Mouse (Mus musculus) macrophage (primary cell): ENCODE results near the gene Kansl1. TPM values are rescaled to one million over a fixed set of nuclear protein-coding genes. Genes with fewer than 3 reads are reported as not detected.

Experiments
- H3K27ac ChIP-seq: fragments of 350-480 bp; formaldehyde crosslinking; 2 replicates; pipeline ENCODE4 v1.9.0; 2021
- H3K36me3 ChIP-seq: fragments of 350-480 bp; formaldehyde crosslinking; 2 replicates; pipeline ENCODE4 v1.9.0; 2021; ENCODE audit errors: inconsistent target
- H3K4me3 ChIP-seq: fragments of 350-480 bp; formaldehyde crosslinking; 2 replicates; pipeline ENCODE4 v1.9.0; 2021; ENCODE audit errors: inconsistent target
- H3K79me2 ChIP-seq: fragments of 350-480 bp; formaldehyde crosslinking; 2 replicates; pipeline ENCODE4 v1.9.0; 2021; ENCODE audit errors: inconsistent target
- WGBS: methylation state at CpG from one replicate; pipeline ENCODE4 v1.1.7; 2026; ENCODE audit warnings: inconsistent platforms; ENCODE audit not compliant: missing documents; 5-methylcytosine and 5-hydroxymethylcytosine counted together
- polyA plus RNA-seq: library from polyadenylated mRNA; stranded (reverse); fragments of 250-400 nt; gene quantifications from 3 replicates; pipeline ENCODE4 v1.2.4, GENCODE M21; 2018; ENCODE audit warnings: inconsistent platforms

Kansl1 gene
- polyA plus RNA-seq, 1 experiment from 2014 or later, result 39.2 TPM

DNA sequence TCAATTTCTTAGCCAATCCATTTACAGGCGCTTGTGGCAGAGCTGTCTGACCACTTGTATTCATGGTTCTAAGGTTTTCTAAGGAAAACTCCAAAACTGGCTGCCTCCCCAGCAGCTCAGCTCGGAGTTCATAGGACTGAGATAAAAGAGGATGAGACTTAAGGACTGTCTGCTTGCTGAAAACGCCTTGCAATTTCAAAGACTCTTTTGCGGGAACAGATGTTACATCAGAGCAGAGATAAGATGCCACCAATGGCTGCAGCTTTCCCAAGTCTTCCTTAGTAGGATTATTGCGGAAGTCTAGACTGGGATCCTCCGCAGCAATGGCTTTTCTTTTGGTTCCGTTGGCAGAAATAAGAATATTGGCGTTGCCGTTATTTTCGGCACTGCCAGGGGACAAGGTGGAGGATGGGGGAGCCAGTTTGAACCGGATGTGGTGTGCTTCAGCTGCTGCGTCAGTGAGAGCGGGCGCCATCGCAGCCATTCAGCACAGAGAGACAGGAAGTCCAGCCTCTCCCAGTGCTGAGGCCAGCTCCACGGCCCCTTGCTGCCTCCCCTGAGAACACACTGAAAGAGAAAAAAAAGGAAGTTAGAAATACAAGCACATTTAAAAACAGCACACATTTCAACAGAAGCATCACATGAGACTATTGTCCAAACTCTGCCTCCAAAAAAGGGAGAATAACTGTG, 43.8 kb downstream of the Kansl1 start:
- peaks cover 93% of the 10 kb centered on the region for H3K79me2 ChIP-seq
- WGBS, result 20% methylated on average over 16 of the region's 16 CpGs
- peaks cover 13% of the 10 kb centered on the region for H3K36me3 ChIP-seq
- H3K27ac ChIP-seq, result peak overlapping the region; percentile 97
- no peak overlapping the region for H3K4me3 ChIP-seq

DNA sequence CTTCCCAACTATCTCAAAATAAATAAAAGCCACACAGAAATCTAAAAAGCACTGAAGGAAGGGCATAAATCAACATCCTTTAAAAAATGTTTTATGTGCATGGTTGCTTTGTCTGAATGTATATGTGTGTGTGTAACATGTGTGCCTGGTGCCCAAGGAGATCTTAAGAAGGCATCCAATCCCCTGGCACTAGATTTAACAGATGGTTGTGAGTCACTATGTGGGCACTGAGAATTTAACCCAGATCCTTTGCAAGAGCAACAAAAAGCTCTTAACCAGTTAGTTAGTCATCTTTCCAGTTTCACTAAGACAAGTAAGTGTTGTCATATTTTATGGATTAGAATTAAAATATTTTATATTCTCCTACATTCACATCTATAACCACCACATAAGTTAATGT, 56.4 kb downstream of the Kansl1 start:
- Histone ChIP-seq H3K36me3 (0 out of 2 replicates have a peak, but pooled peaks cover 7% of the 10 kb centered on the region), H3K4me3 (no peak overlapping the region)

DNA sequence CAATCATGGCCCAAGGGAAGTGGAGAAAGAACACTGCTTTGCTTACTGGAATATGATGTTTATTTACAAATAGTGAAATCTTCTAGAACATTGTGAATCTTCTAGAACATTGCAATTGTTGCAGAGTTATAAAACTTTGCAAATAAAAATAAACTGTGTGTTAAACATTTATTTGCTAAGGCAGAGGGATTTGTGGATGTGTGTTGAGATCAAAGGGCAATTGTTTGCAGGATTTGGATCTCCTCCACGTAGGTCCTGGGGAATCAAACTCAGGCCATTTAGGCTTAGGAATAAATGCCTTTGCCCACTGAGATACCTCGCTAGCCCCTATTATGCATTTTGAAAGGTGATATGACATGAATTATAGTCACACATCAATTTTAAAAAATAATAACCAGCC, 61.3 kb downstream of the Kansl1 start:
- Histone ChIP-seq H3K4me3 (no peak overlapping the region), H3K36me3 (peaks cover 16% of the 10 kb centered on the region), H3K27ac (no peak overlapping the region), H3K79me2 (peaks cover 100% of the 10 kb centered on the region)
- 92% methylated on average over 2 of the region's 2 CpGs for WGBS

More for the DNA sequence above, 56.4 kb downstream of the Kansl1 start:
- Histone ChIP-seq H3K79me2 (peaks cover 99% of the 10 kb centered on the region), H3K27ac (no peak overlapping the region)

DNA sequence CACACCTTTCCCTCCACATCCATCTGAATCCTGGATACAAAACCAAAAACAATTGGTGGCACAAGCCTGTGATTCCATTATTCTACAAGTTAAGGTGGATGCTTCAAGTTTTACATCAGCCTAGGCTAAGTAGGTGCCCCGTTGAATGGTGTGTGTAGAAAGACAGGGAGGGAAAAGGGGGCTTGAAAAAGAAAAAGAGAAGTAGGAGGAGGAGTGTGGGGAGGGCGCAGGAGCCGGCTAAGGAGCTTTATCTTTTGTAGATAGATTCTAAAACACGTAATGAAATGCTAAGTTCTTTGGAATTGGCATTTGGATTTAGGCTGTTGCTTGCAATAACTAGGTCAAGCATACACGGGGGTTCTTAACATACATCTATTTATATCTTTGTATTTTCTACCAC, 67.7 kb downstream of the Kansl1 start:
- peaks cover 100% of the 10 kb centered on the region for H3K79me2 ChIP-seq
- H3K36me3 ChIP-seq, result peaks cover 16% of the 10 kb centered on the region
- H3K4me3 ChIP-seq, result no peak overlapping the region
- 60% methylated on average over 5 of the region's 5 CpGs for WGBS
- no peak overlapping the region for H3K27ac ChIP-seq

DNA sequence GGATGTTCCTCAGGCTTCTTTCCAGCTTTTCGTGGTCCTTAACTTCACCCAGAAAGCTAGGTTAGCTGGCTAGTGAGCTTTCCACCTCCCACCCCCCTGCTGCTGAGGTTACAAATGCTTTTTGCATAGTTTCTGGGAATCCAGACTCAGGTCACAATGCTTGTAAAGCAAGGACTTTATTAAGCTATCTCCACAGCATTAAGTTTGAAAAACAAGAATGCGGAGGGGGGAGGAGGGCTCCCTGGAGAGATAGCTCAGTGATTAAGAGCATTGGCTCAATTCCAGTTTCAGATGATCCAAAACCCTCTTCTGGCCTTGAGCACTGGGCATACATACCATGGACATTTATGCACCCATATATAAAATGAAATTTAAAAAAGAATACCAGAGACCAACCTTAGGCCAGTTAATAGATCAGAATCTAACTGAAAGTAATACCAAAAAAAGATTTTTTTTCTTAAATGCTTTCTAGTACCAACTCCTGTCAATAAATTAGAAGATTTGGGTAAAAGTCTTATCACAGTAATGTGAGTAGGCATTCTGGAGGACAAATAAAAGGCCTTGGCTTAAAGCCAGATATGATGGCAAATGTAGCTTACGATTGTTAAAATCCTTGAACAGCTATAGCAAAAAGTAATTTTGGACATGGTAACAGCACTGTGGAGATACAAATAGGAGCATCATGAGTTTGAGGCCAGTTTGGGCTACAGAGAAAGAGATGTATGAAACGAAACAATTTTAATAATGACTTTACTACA, 69.0 kb downstream of the Kansl1 start:
- 92% methylated on average over 4 of the region's 4 CpGs for WGBS
- H3K27ac ChIP-seq, result no peak overlapping the region
- H3K36me3 ChIP-seq, result peaks cover 16% of the 10 kb centered on the region
- H3K79me2 ChIP-seq, result peaks cover 100% of the 10 kb centered on the region
- H3K4me3 ChIP-seq, result no peak overlapping the region

DNA sequence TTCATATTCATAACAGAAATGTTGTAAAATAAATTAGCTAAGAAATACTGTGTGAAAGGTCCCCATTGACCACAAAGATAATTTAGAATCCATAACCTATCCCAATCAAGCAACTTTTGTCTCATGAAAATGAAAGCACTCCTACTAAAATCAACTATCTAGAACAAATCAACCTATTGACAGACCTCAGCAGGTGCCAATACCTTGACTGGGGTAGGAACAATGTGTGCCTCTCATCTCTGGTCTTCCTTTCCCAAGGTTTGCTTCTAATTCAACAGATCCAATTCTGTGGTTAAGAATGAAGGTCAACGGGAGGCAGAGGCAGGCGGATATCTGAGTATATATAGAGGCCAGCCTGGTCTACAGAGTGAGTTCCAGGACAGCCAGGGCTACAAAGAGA, 73.0 kb downstream of the Kansl1 start:
- Histone ChIP-seq H3K79me2 (peaks cover 100% of the 10 kb centered on the region), H3K27ac (no peak overlapping the region), H3K4me3 (no peak overlapping the region), H3K36me3 (no peaks in the 10 kb centered on the region; the same call in 1 of the 2 replicates)
- no CpG with 5 or more reads among the region's 2 CpGs for WGBS

DNA sequence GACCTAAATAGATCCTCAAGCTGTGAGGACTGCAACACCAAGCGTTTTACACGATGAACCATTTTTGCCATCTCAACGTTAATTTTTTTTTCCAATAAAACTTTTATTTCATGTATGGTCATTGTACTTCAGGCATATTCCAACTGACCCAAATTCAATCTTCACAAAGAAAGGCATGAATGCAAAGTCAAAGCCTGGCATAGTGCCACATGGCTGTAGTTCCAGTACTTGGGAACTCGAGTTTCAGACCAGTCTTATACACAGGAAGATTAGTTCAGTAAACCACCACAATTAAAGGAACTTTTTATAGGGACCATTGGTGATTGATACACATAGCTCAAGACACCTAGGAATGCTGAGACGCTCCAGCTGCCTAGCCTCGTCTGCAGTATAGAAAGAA, 75.5 kb downstream of the Kansl1 start:
- H3K79me2 ChIP-seq, result peaks cover 100% of the 10 kb centered on the region
- H3K36me3 ChIP-seq, result no peaks in the 10 kb centered on the region; the same call in 1 of the 2 replicates
- WGBS, result 81% methylated on average over 6 of the region's 6 CpGs
- H3K27ac ChIP-seq, result no peak overlapping the region
- no peak overlapping the region for H3K4me3 ChIP-seq

DNA sequence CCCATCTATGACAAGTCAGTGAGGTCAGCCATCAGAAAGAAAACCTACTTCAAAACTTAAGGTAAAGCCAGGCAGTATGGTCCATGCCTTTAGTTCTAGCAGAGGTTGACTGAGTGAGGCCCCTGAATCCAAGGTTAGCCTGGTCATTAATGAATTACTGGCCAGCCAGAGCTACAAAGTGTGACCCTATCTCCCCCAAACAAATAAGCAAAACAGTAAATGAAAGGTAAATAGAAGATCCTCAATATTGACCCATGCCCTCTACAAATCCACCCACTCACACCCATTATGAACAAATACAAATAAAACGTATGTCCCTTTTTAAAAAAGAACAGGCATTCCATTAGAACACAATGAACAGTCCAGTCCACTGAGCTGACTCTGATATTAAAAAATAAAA, 76.5 kb downstream of the Kansl1 start:
- no peaks in the 10 kb centered on the region; the same call in 1 of the 2 replicates for H3K36me3 ChIP-seq
- H3K4me3 ChIP-seq, result no peak overlapping the region
- H3K79me2 ChIP-seq, result peaks cover 100% of the 10 kb centered on the region
- H3K27ac ChIP-seq, result no peak overlapping the region
- WGBS, result 100% methylated on average over 1 of the region's 1 CpGs

DNA sequence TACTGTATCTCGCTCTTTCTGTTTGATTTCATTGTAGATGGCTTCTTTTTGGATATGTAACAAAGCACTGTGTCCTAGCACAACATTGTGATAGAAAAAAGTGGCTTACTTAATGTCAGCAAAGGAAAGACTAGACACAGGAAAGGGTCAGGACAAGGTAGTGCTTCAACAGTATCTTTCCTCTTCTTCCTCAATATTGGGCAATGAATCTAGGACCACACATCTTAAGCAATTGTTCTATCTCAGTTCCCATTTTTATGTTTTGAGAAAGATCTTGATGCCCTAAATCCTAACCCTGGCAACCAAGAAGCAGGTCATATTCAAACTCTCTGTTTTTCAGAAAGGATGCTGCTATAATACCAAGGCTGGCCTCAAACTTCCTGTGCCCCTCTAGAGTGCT, 81.4 kb downstream of the Kansl1 start:
- WGBS, result 67% methylated on average over 1 of the region's 1 CpGs
- H3K36me3 ChIP-seq, result no peaks in the 10 kb centered on the region
- peaks cover 100% of the 10 kb centered on the region for H3K79me2 ChIP-seq
- peak overlapping the region; percentile 32 for H3K27ac ChIP-seq
- no peak overlapping the region for H3K4me3 ChIP-seq

DNA sequence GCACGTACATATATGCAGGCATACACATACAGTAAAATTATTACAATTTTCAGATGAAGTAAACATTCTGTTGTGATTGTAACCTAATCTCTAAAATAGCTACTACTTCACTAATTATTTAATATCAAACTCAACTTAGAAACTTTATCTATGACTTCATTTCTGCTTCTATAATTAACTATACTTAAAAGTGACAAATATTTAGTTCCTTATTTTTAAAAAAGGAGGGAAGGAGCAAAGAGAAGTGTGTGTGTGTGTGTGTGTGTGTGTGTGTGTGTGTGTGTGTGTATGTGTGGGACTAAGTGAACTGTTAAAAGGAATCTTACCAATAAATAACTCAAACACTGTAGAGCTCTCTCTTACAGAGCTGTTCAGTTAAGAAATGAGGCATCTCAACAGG, 82.1 kb downstream of the Kansl1 start:
- Histone ChIP-seq H3K27ac (no peak overlapping the region), H3K79me2 (peaks cover 100% of the 10 kb centered on the region), H3K4me3 (no peak overlapping the region), H3K36me3 (no peaks in the 10 kb centered on the region)
- 88% methylated on average over 1 of the region's 1 CpGs for WGBS

DNA sequence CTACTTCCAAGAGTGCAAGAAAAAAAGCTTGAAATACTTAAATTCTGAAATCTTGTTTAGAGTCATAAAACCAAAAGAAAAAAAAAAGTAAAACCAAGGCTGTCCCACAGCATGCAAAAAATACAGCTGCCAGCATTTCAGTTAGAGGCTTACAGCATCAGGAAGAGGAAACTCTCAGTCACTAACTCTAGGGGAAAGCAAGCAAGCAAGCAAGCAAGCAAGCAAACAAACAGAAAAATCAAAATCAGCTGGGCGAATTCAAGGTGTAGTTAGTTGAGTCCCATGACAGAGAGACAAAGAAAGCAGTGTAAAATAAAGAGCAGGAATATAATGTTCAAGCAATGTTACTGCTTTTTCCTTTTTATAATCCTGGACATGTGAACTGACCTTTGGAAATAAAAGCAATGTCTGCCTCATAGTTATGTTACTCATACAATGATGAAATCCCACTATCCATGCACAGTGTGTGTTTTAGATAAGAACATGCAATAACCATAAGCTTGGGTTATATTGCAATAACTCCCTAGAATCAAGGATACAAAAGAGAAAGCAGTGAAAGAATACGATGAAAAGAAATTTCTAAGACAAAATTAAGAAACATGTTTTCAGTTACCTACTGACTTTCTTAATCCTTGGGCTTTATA, 85.4 kb downstream of the Kansl1 start:
- 0 out of 2 replicates have a peak overlapping the region, but pooled peaks have one; percentile 4 for H3K27ac ChIP-seq
- WGBS, result 32% methylated on average over 2 of the region's 2 CpGs
- H3K36me3 ChIP-seq, result no peaks in the 10 kb centered on the region
- no peak overlapping the region for H3K4me3 ChIP-seq
- H3K79me2 ChIP-seq, result peaks cover 100% of the 10 kb centered on the region

DNA sequence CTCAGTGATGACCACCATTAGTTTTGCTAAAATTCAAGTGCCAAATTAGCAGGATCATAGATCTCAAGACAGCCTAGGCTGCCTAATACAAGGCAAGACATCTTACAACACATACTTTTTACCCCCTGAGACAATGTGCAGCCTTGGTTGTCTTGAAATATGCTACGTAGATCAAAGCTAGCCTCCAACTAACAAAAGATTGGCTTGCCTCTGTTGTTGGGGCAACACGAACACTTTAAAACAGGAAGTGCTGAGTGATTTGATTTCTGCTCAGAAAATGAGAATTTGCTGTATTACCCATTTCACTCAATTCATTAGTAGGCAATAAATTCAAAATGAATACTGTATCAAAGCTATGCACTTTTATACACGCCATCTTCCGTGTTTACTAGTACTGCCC, 86.8 kb downstream of the Kansl1 start:
- Histone ChIP-seq H3K36me3 (no peaks in the 10 kb centered on the region; the same call in 1 of the 2 replicates), H3K4me3 (no peak overlapping the region), H3K79me2 (peaks cover 100% of the 10 kb centered on the region), H3K27ac (peak overlapping the region; percentile 10; the same call in 1 of the 2 replicates)
- WGBS, result 65% methylated on average over 4 of the region's 4 CpGs

DNA sequence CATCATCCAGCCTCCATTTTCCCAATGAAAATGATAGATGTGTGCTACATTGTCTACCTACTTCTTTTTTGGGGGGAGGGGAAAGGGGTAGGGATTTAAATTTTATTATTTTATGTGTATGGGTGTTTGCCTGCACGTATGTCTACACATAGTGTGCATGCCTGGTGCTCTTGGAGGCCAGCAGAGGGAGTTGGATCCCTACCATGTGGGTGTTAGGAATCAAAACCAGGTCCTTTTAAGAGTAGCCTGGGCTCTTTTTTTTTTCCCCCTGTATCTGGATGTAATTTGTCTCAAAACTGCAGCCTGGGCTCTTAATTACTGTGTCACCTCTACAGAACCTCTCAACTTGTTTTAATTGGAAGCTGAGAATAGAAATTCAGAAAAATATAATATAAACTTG, 89.0 kb downstream of the Kansl1 start:
- Histone ChIP-seq H3K79me2 (peaks cover 100% of the 10 kb centered on the region), H3K27ac (no peak overlapping the region), H3K4me3 (no peak overlapping the region), H3K36me3 (no peaks in the 10 kb centered on the region; the same call in 1 of the 2 replicates)
- 100% methylated on average over 1 of the region's 1 CpGs for WGBS

DNA sequence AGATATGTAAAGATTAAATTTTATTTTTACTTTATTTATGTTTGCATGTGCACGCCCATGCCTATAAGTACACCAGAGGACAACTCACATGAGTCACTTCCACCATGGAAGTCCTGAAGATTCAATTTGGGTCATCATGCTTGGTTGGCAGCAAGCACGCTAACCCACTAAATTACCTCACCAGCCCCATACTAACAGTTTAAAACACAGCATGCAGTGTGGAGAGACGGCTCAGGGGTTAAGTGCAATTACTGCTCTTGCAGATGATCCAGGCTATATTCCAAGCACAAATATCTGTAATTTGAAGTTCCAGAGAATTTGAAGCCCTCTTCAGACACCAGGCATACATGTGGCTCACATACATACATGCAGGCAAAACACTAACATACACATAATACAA, 92.4 kb downstream of the Kansl1 start:
- WGBS, result 92% methylated on average over 3 of the region's 3 CpGs
- Histone ChIP-seq H3K79me2 (peaks cover 100% of the 10 kb centered on the region), H3K27ac (no peak overlapping the region), H3K36me3 (peaks cover 5% of the 10 kb centered on the region; the same call in 1 of the 2 replicates), H3K4me3 (no peak overlapping the region)
